Mouse (Mus musculus): ENCODE results near the gene Ankra2. TPM values are rescaled to one million over a fixed set of nuclear protein-coding genes. Genes with fewer than 3 reads are reported as not detected.
A peak's percentile ranks its signal among the peaks of the same experiment; 100 is the strongest.

The Ankra2 gene
- polyA plus RNA-seq (2014; fragmentation: Nextera tagmentation; extraction: Ambion mirVana), result 19.8 and 21.2 TPM in 2 replicates

- H3K9me3 ChIP-seq (ENCODE audit: low read depth, low read length), result no peaks in the 10 kb centered on the region
- H3K27ac ChIP-seq (ENCODE audit: low read depth), result peak within 1 kb of the TSS; percentile 93
- TF ChIP-seq CTCF (IDR thresholded peaks at IDR 0.05; ENCODE audit: low read depth), result no peak
- no peaks in the 10 kb centered on the region for H3K27me3 ChIP-seq (ENCODE audit: insufficient read depth, low read length)
- peak within 1 kb of the TSS; percentile 87 for H3K4me2 ChIP-seq
- peak within 1 kb of the TSS; percentile 81 for H3K4me3 ChIP-seq (ENCODE audit: low read depth, low read length)
- under 1% methylated on average over 71 of the region's 71 CpGs for WGBS
- DNase-seq (peak; percentile 100), ATAC-seq (ENCODE audit: insufficient read depth) (peak; percentile 99)
- peak within 1 kb of the TSS; percentile 91 for H3K9ac ChIP-seq
- peaks cover 29% of the 10 kb centered on the region for H3K36me3 ChIP-seq (ENCODE audit: insufficient read depth)
- peaks cover 13% of the 10 kb centered on the region for H3K4me1 ChIP-seq (ENCODE audit: insufficient read depth)
Observed at GRCm38 (mm10) chr13:98262636-98263457, at the start of gene Ankra2, which contains the start of gene Utp15. Gene Ankra2 (plus strand): TSS chr13:98263074. Gene Utp15 (minus strand): TSS chr13:98263041.

- 33% methylated on average over 12 of the region's 12 CpGs for WGBS
- H3K27me3 ChIP-seq (ENCODE audit: insufficient read depth, low read length), result no peaks in the 10 kb centered on the region
- no peak overlapping the region for H3K4me2 ChIP-seq
- no peak overlapping the region for H3K27ac ChIP-seq (ENCODE audit: low read depth)
- no peaks in the 10 kb centered on the region for H3K4me1 ChIP-seq (ENCODE audit: insufficient read depth)
- no peaks in the 10 kb centered on the region for H3K36me3 ChIP-seq (ENCODE audit: insufficient read depth)
- H3K4me3 ChIP-seq (ENCODE audit: low read depth, low read length), result no peak overlapping the region
- DNase-seq, result peak; percentile 76
- peak; percentile 90 for TF ChIP-seq CTCF (IDR thresholded peaks at IDR 0.05; ENCODE audit: low read depth)
- no peak overlapping the region for H3K9ac ChIP-seq
- peak; percentile 65 for ATAC-seq (ENCODE audit: insufficient read depth)
- H3K9me3 ChIP-seq (ENCODE audit: low read depth, low read length), result no peaks in the 10 kb centered on the region
Observed at GRCm38 (mm10) chr13:98222848-98223247, 40.0 kb upstream of the Ankra2 start.

GRCm38 (mm10) chr13:98226225-98226624 lies 36.6 kb upstream of the Ankra2 start:
- WGBS, result 62% methylated on average over 2 of the region's 2 CpGs
- H3K27me3 ChIP-seq (ENCODE audit: insufficient read depth, low read length), result no peaks in the 10 kb centered on the region
- no peak overlapping the region for H3K4me3 ChIP-seq (ENCODE audit: low read depth, low read length)
- H3K36me3 ChIP-seq (ENCODE audit: insufficient read depth), result no peaks in the 10 kb centered on the region
- no peak for TF ChIP-seq CTCF (IDR thresholded peaks at IDR 0.05; ENCODE audit: low read depth)
- H3K27ac ChIP-seq (ENCODE audit: low read depth), result no peak overlapping the region
- no peaks in the 10 kb centered on the region for H3K4me1 ChIP-seq (ENCODE audit: insufficient read depth)
- no peak for ATAC-seq (ENCODE audit: insufficient read depth)
- DNase-seq, result no peak
- H3K4me2 ChIP-seq, result no peak overlapping the region
- H3K9me3 ChIP-seq (ENCODE audit: low read depth, low read length), result no peaks in the 10 kb centered on the region
- no peak overlapping the region for H3K9ac ChIP-seq

- H3K4me1 ChIP-seq (ENCODE audit: insufficient read depth), result no peaks in the 10 kb centered on the region
- H3K9me3 ChIP-seq (ENCODE audit: low read depth, low read length), result no peaks in the 10 kb centered on the region
- TF ChIP-seq CTCF (IDR thresholded peaks at IDR 0.05; ENCODE audit: low read depth), result no peak
- no peak for DNase-seq
- 90% methylated on average over 1 of the region's 1 CpGs for WGBS
- H3K9ac ChIP-seq, result no peak overlapping the region
- H3K4me2 ChIP-seq, result no peak overlapping the region
- H3K4me3 ChIP-seq (ENCODE audit: low read depth, low read length), result no peak overlapping the region
- ATAC-seq (ENCODE audit: insufficient read depth), result no peak
- H3K27me3 ChIP-seq (ENCODE audit: insufficient read depth, low read length), result no peaks in the 10 kb centered on the region
- H3K36me3 ChIP-seq (ENCODE audit: insufficient read depth), result no peaks in the 10 kb centered on the region
- H3K27ac ChIP-seq (ENCODE audit: low read depth), result no peak overlapping the region
Observed at GRCm38 (mm10) chr13:98230511-98230910, 32.4 kb upstream of the Ankra2 start.

GRCm38 (mm10) chr13:98235451-98235850 lies 27.4 kb upstream of the Ankra2 start:
- WGBS, result 36% methylated on average over 6 of the region's 6 CpGs
- H3K36me3 ChIP-seq (ENCODE audit: insufficient read depth), result no peaks in the 10 kb centered on the region
- H3K27me3 ChIP-seq (ENCODE audit: insufficient read depth, low read length), result no peaks in the 10 kb centered on the region
- no peak for TF ChIP-seq CTCF (IDR thresholded peaks at IDR 0.05; ENCODE audit: low read depth)
- H3K9me3 ChIP-seq (ENCODE audit: low read depth, low read length), result no peaks in the 10 kb centered on the region
- H3K4me3 ChIP-seq (ENCODE audit: low read depth, low read length), result no peak overlapping the region
- no peak overlapping the region for H3K4me2 ChIP-seq
- H3K4me1 ChIP-seq (ENCODE audit: insufficient read depth), result no peaks in the 10 kb centered on the region
- peak; percentile 26 for DNase-seq
- ATAC-seq (ENCODE audit: insufficient read depth), result no peak
- no peak overlapping the region for H3K27ac ChIP-seq (ENCODE audit: low read depth)
- no peak overlapping the region for H3K9ac ChIP-seq

GRCm38 (mm10) chr13:98239978-98240641 lies 22.8 kb upstream of the Ankra2 start:
- DNase-seq (peak; percentile 93), ATAC-seq (ENCODE audit: insufficient read depth) (no peak)
- Histone ChIP-seq H3K36me3 (ENCODE audit: insufficient read depth) (no peaks in the 10 kb centered on the region), H3K27ac (ENCODE audit: low read depth) (no peak overlapping the region), H3K4me1 (ENCODE audit: insufficient read depth) (no peaks in the 10 kb centered on the region), H3K4me3 (ENCODE audit: low read depth, low read length) (no peak overlapping the region), H3K9ac (no peak overlapping the region), H3K27me3 (ENCODE audit: insufficient read depth, low read length) (no peaks in the 10 kb centered on the region; the same call in 1 of the 2 replicates), H3K4me2 (no peak overlapping the region), H3K9me3 (ENCODE audit: low read depth, low read length) (no peaks in the 10 kb centered on the region)
- TF ChIP-seq CTCF (IDR thresholded peaks at IDR 0.05; ENCODE audit: low read depth), result peak; percentile 87
- 15% methylated on average over 12 of the region's 12 CpGs for WGBS
